Mouse (Mus musculus) thymus, adult 2 months (tissue): ENCODE measurements at regions not wholly inside any gene's neighbourhood (a gene's known extent, or its start where the extent isn't known, plus 50 kb on each side); places are given as distances from the start of the nearest gene placed in this dataset.

Experiments used
- CTCF ChIP-seq: fragments of 200-500 bp; IDR thresholded peaks from 2 replicates; pipeline ENCODE4 v1.5.1; 2012; ENCODE audit warnings: mild to moderate bottlenecking, control low read depth, low read length, moderate library complexity, borderline replicate concordance; ENCODE audit not compliant: control insufficient read depth, poor library complexity, insufficient read depth; ENCODE audit errors: extremely low read depth
- POLR2A ChIP-seq: fragments of 200-500 bp; IDR thresholded peaks from 2 replicates; pipeline ENCODE4 v1.6.1; 2012; ENCODE audit warnings: mild to moderate bottlenecking, low read length, control low read depth, moderate library complexity; ENCODE audit not compliant: control insufficient read depth, poor library complexity, insufficient read depth; ENCODE audit errors: extremely low read depth

GRCm38 (mm10) chr10:26492146-26492545 is 116.4 kb upstream of the L3mbtl3 start:
- TF ChIP-seq POLR2A (no peak), CTCF (no peak)
